Mouse (Mus musculus) embryonic facial prominence, embryonic 10.5 days (tissue): ENCODE data around the gene Cnot1. TPM values are rescaled to one million over a fixed set of nuclear protein-coding genes. Genes with fewer than 3 reads are reported as not detected.
A peak's percentile ranks its signal among the peaks of the same experiment; 100 is the strongest.

ENCODE experiments used
- DNase-seq: peaks from one replicate; pipeline ENCODE4 v3.0.0-alpha.2; 2017; ENCODE audit warnings: low spot score
- H3K27ac ChIP-seq: fragments of 300-500 bp; sonication (generic); replicated peaks from 2 replicates; pipeline ENCODE4 v1.5.1; 2016; ENCODE audit warnings: mild to moderate bottlenecking
- H3K27me3 ChIP-seq: fragments of 300-500 bp; sonication (generic); replicated peaks from 2 replicates; pipeline ENCODE4 v1.6.1; 2016; ENCODE audit warnings: low read depth, mild to moderate bottlenecking; ENCODE audit not compliant: poor library complexity, severe bottlenecking
- H3K36me3 ChIP-seq: fragments of 300-500 bp; sonication (generic); replicated peaks from 2 replicates; pipeline ENCODE4 v1.6.1; 2016; ENCODE audit warnings: mild to moderate bottlenecking, moderate library complexity
- H3K4me1 ChIP-seq: fragments of 300-500 bp; sonication (generic); 2 replicates; pipeline ENCODE4 v1.6.1; 2016
- H3K4me3 ChIP-seq: fragments of 300-500 bp; sonication (generic); 2 replicates; pipeline ENCODE4 v1.5.1; 2016; ENCODE audit warnings: mild to moderate bottlenecking, moderate library complexity
- H3K9me3 ChIP-seq: fragments of 300-500 bp; sonication (generic); 2 replicates; pipeline ENCODE4 v1.6.1; 2016; ENCODE audit warnings: mild to moderate bottlenecking
- WGBS: fragments of 180-500 bp; shearing (Covaris S2); methylation state at CpG from one replicate; pipeline ENCODE4 v1.1.7; 2016; 5-methylcytosine and 5-hydroxymethylcytosine counted together
- polyA plus RNA-seq: library from polyadenylated mRNA; unstranded; fragments of >200 nt; fragmentation: Nextera tagmentation; extraction: Ambion mirVana; gene quantifications from 2 replicates; pipeline ENCODE4 v1.2.1, GENCODE M21; 2016

Cnot1 gene
- polyA plus RNA-seq, 1 experiment from 2014 or later: 112 TPM

GRCm38 (mm10) chr8:95782628-95783027 is 24.6 kb downstream of the Cnot1 start:
- Histone ChIP-seq H3K27ac (no peak overlapping the region), H3K36me3 (peaks cover 100% of the 10 kb centered on the region), H3K4me1 (no peaks in the 10 kb centered on the region)

GRCm38 (mm10) chr8:95781775-95782174 is 25.5 kb downstream of the Cnot1 start:
- H3K27ac ChIP-seq: no peak overlapping the region
- no peak overlapping the region for H3K4me3 ChIP-seq
- no peaks in the 10 kb centered on the region for H3K27me3 ChIP-seq
- 98% methylated on average over 2 of the region's 2 CpGs for WGBS
- H3K36me3 ChIP-seq: peaks cover 98% of the 10 kb centered on the region
- H3K9me3 ChIP-seq: peaks cover 5% of the 10 kb centered on the region; the same call in 1 of the 2 replicates
- DNase-seq: no peak
- no peaks in the 10 kb centered on the region for H3K4me1 ChIP-seq

More at GRCm38 (mm10) chr8:95782628-95783027, 24.6 kb downstream of the Cnot1 start:
- DNase-seq: no peak
- no peak overlapping the region for H3K4me3 ChIP-seq
- no peaks in the 10 kb centered on the region for H3K27me3 ChIP-seq
- peaks cover 5% of the 10 kb centered on the region; the same call in 1 of the 2 replicates for H3K9me3 ChIP-seq

- Histone ChIP-seq H3K4me3 (no peak overlapping the region), H3K9me3 (peaks cover 5% of the 10 kb centered on the region; the same call in 1 of the 2 replicates), H3K36me3 (peaks cover 98% of the 10 kb centered on the region), H3K27me3 (no peaks in the 10 kb centered on the region), H3K4me1 (no peaks in the 10 kb centered on the region), H3K27ac (no peak overlapping the region)
- DNase-seq: no peak
- WGBS: 97% methylated on average over 3 of the region's 3 CpGs
Measured at GRCm38 (mm10) chr8:95781085-95781484, 26.2 kb downstream of the Cnot1 start.

GRCm38 (mm10) chr8:95764133-95764532 is 43.1 kb downstream of the Cnot1 start:
- Histone ChIP-seq H3K4me1 (no peaks in the 10 kb centered on the region), H3K4me3 (no peak overlapping the region), H3K36me3 (peaks cover 100% of the 10 kb centered on the region), H3K27ac (no peak overlapping the region), H3K9me3 (no peaks in the 10 kb centered on the region), H3K27me3 (no peaks in the 10 kb centered on the region)
- no peak for DNase-seq
- 95% methylated on average over 1 of the region's 1 CpGs for WGBS

GRCm38 (mm10) chr8:95760323-95760722 is 46.9 kb downstream of the Cnot1 start:
- Histone ChIP-seq H3K36me3 (peaks cover 100% of the 10 kb centered on the region), H3K4me3 (no peak overlapping the region), H3K27me3 (no peaks in the 10 kb centered on the region), H3K27ac (no peak overlapping the region), H3K4me1 (no peaks in the 10 kb centered on the region), H3K9me3 (no peaks in the 10 kb centered on the region)
- 89% methylated on average over 6 of the region's 6 CpGs for WGBS
- no peak for DNase-seq

- no peak overlapping the region for H3K4me3 ChIP-seq
- H3K27ac ChIP-seq: no peak overlapping the region
- H3K9me3 ChIP-seq: no peaks in the 10 kb centered on the region
- peaks cover 100% of the 10 kb centered on the region for H3K36me3 ChIP-seq
- H3K4me1 ChIP-seq: no peaks in the 10 kb centered on the region
- H3K27me3 ChIP-seq: no peaks in the 10 kb centered on the region
- no peak for DNase-seq
- 98% methylated on average over 1 of the region's 1 CpGs for WGBS
Measured at GRCm38 (mm10) chr8:95751924-95752323, 55.3 kb downstream of the Cnot1 start.

GRCm38 (mm10) chr8:95748028-95748427 is 59.2 kb downstream of the Cnot1 start:
- Histone ChIP-seq H3K36me3 (peaks cover 100% of the 10 kb centered on the region), H3K27me3 (no peaks in the 10 kb centered on the region), H3K4me3 (no peak overlapping the region), H3K4me1 (no peaks in the 10 kb centered on the region), H3K9me3 (no peaks in the 10 kb centered on the region), H3K27ac (no peak overlapping the region)
- WGBS: 92% methylated on average over 4 of the region's 4 CpGs
- no peak for DNase-seq

GRCm38 (mm10) chr8:95741732-95742131 is 65.5 kb downstream of the Cnot1 start:
- Histone ChIP-seq H3K9me3 (no peaks in the 10 kb centered on the region), H3K4me3 (no peak overlapping the region), H3K27me3 (no peaks in the 10 kb centered on the region), H3K36me3 (peaks cover 100% of the 10 kb centered on the region), H3K27ac (no peak overlapping the region), H3K4me1 (no peaks in the 10 kb centered on the region)
- DNase-seq: no peak
- WGBS: 93% methylated on average over 7 of the region's 7 CpGs

GRCm38 (mm10) chr8:95738596-95738995 is 68.7 kb downstream of the Cnot1 start:
- no peak for DNase-seq
- Histone ChIP-seq H3K36me3 (peaks cover 100% of the 10 kb centered on the region), H3K27ac (no peak overlapping the region), H3K4me1 (no peaks in the 10 kb centered on the region), H3K27me3 (no peaks in the 10 kb centered on the region), H3K9me3 (no peaks in the 10 kb centered on the region), H3K4me3 (no peak overlapping the region)
- 80% methylated on average over 7 of the region's 7 CpGs for WGBS

GRCm38 (mm10) chr8:95727625-95728024 is 79.6 kb downstream of the Cnot1 start:
- WGBS: 84% methylated on average over 4 of the region's 4 CpGs
- H3K27me3 ChIP-seq: no peaks in the 10 kb centered on the region
- peaks cover 99% of the 10 kb centered on the region for H3K36me3 ChIP-seq
- DNase-seq: no peak
- H3K4me3 ChIP-seq: no peak overlapping the region
- no peaks in the 10 kb centered on the region for H3K4me1 ChIP-seq
- H3K27ac ChIP-seq: no peak overlapping the region
- H3K9me3 ChIP-seq: no peaks in the 10 kb centered on the region

- peak overlapping the region; percentile 80 for H3K4me3 ChIP-seq
- no peak for DNase-seq
Measured at GRCm38 (mm10) chr8:95716546-95717335, 90.5 kb downstream of the Cnot1 start.

GRCm38 (mm10) chr8:95715676-95716531 is 91.4 kb downstream of the Cnot1 start, which contains the start of gene Setd6:
Setd6 (plus strand) TSS chr8:95715881.
- H3K4me3 ChIP-seq: peak within 1 kb of the TSS; percentile 80
- under 1% methylated on average over 79 of the region's 79 CpGs for WGBS
- peaks cover 44% of the 10 kb centered on the region for H3K36me3 ChIP-seq
- DNase-seq: peak; percentile 92
- H3K4me1 ChIP-seq: peaks cover 20% of the 10 kb centered on the region
- no peaks in the 10 kb centered on the region for H3K27me3 ChIP-seq
- H3K9me3 ChIP-seq: no peaks in the 10 kb centered on the region
- peak within 1 kb of the TSS; percentile 86 for H3K27ac ChIP-seq

More at GRCm38 (mm10) chr8:95716546-95717335, 90.5 kb downstream of the Cnot1 start:
- peaks cover 20% of the 10 kb centered on the region for H3K4me1 ChIP-seq
- 21% methylated on average over 21 of the region's 21 CpGs for WGBS
- no peaks in the 10 kb centered on the region for H3K9me3 ChIP-seq
- peaks cover 52% of the 10 kb centered on the region for H3K36me3 ChIP-seq
- H3K27ac ChIP-seq: peak overlapping the region; percentile 86
- H3K27me3 ChIP-seq: no peaks in the 10 kb centered on the region
